Mouse (Mus musculus) ovary, adult 10 weeks (tissue): Measurements from ENCODE around the gene Olfr1101. TPM values are rescaled to one million over a fixed set of nuclear protein-coding genes. Genes with fewer than 3 reads are reported as not detected.

ENCODE experiments used
- polyA plus RNA-seq: library from polyadenylated mRNA; stranded (reverse); fragments of 350-450 nt; fragmentation: Illumina TruSeq; extraction: RNeasy Lipid Tissue Mini Kit (QIAGEN cat#74804); gene quantifications from one replicate; pipeline ENCODE4 v1.2.3, GENCODE M21; 2014

Olfr1101 gene
- polyA plus RNA-seq: not detected

GRCm38 (mm10) chr2:86991121-86991520, at the start of gene Olfr1101:
Gene Olfr1101 (minus strand): TSS chr2:86991221.

GRCm38 (mm10) chr2:87036431-87036830, 45.4 kb upstream of the Olfr1101 start, which contains the start of gene Olfr1105:
Gene Olfr1105 (minus strand): TSS chr2:87036531.

GRCm38 (mm10) chr2:87026980-87027379, 36.0 kb upstream of the Olfr1101 start, which contains the start of gene Olfr1104:
Gene Olfr1104 (minus strand): TSS chr2:87027080.

GRCm38 (mm10) chr2:86998098-86998497, 7.1 kb upstream of the Olfr1101 start, which contains the start of gene Olfr1102:
Gene Olfr1102 (plus strand): TSS chr2:86998398.

GRCm38 (mm10) chr2:86979854-86980253, 11.2 kb downstream of the Olfr1101 start, which contains the start of gene Olfr1100:
Gene Olfr1100 (minus strand): TSS chr2:86979954.

GRCm38 (mm10) chr2:86960593-86960992, 30.4 kb downstream of the Olfr1101 start, which contains the start of gene Olfr1099:
Gene Olfr1099 (minus strand): TSS chr2:86960693.

Other genes starting within 250 kb of the Olfr1101 start
- not detected for gene Olfr1090, start 232.2 kb downstream of the Olfr1101 start, polyA plus RNA-seq
- not detected for gene Olfr1093, start 208.7 kb downstream of the Olfr1101 start, polyA plus RNA-seq
- gene Olfr141, start 181.2 kb downstream of the Olfr1101 start, polyA plus RNA-seq: not detected
- gene Olfr1094, start 166.6 kb downstream of the Olfr1101 start, polyA plus RNA-seq: not detected
- not detected for gene Olfr1095, start 139.5 kb downstream of the Olfr1101 start, polyA plus RNA-seq
- gene Gm13723, start 116.4 kb downstream of the Olfr1101 start, polyA plus RNA-seq: not detected
- gene Olfr1097, start 99.0 kb downstream of the Olfr1101 start, polyA plus RNA-seq: not detected
- not detected for gene Olfr1098, start 66.7 kb downstream of the Olfr1101 start, polyA plus RNA-seq
- gene Olfr1099, start 30.5 kb downstream of the Olfr1101 start, polyA plus RNA-seq: not detected
- not detected for gene Olfr1100, start 11.3 kb downstream of the Olfr1101 start, polyA plus RNA-seq
- gene Olfr1102, start 7.2 kb upstream of the Olfr1101 start, polyA plus RNA-seq: not detected
- gene Olfr1104, start 35.9 kb upstream of the Olfr1101 start, polyA plus RNA-seq: 0.54 TPM
- not detected for gene Olfr1105, start 45.3 kb upstream of the Olfr1101 start, polyA plus RNA-seq
- gene Olfr1106, start 61.1 kb upstream of the Olfr1101 start, polyA plus RNA-seq: not detected
- gene Olfr1107, start 84.6 kb upstream of the Olfr1101 start, polyA plus RNA-seq: not detected
- gene Olfr1109, start 104.8 kb upstream of the Olfr1101 start, polyA plus RNA-seq: not detected
- not detected for gene Olfr259, start 123.3 kb upstream of the Olfr1101 start, polyA plus RNA-seq
- not detected for gene Olfr1110, start 149.1 kb upstream of the Olfr1101 start, polyA plus RNA-seq
- gene Olfr1111, start 161.4 kb upstream of the Olfr1101 start, polyA plus RNA-seq: not detected
- gene Olfr1112, start 196.6 kb upstream of the Olfr1101 start, polyA plus RNA-seq: not detected
- gene Olfr1113, start 217.7 kb upstream of the Olfr1101 start, polyA plus RNA-seq: not detected